Mouse (Mus musculus) G1E-ER4 (cell line): ENCODE results near the gene Slc22a16. TPM values are rescaled to one million over a fixed set of nuclear protein-coding genes. Genes with fewer than 3 reads are reported as not detected.

Experiments used
- GATA1 ChIP-seq: IDR thresholded peaks from one replicate; pipeline ENCODE4 v1.8.0; 2012; ENCODE audit warnings: low read length, inconsistent platforms
- polyA plus RNA-seq: library from polyadenylated mRNA; stranded (reverse); fragments of >175 nt; gene quantifications from 2 replicates; pipeline ENCODE4 v1.2.3, GENCODE M21; 2012

Slc22a16 gene
- polyA plus RNA-seq, 1 experiment, result not detected

- no peak for TF ChIP-seq GATA1
These were observed 74.3 kb downstream of the Slc22a16 start for GRCm38 (mm10) chr10:40644456-40644855.

- no peak for TF ChIP-seq GATA1
These were observed 75.2 kb downstream of the Slc22a16 start for GRCm38 (mm10) chr10:40645346-40645745.

- TF ChIP-seq GATA1, result no peak
These were observed 78.6 kb downstream of the Slc22a16 start for GRCm38 (mm10) chr10:40648776-40649175.

GRCm38 (mm10) chr10:40649634-40650033 is 79.5 kb downstream of the Slc22a16 start:
- no peak for TF ChIP-seq GATA1

- no peak for TF ChIP-seq GATA1
These were observed 81.5 kb downstream of the Slc22a16 start for GRCm38 (mm10) chr10:40651676-40652075.

Other genes starting within 250 kb of the Slc22a16 start
- 5.2 and 6.5 TPM in 2 replicates for gene Cdk19, start 230.8 kb upstream of the Slc22a16 start, polyA plus RNA-seq
- not detected in 2 replicates for gene Ddo, start 59.7 kb downstream of the Slc22a16 start, polyA plus RNA-seq
- not detected in 2 replicates for gene Mettl24, start 112.9 kb downstream of the Slc22a16 start, polyA plus RNA-seq